Mouse (Mus musculus) liver, embryonic 14.5 days (tissue): ENCODE measurements at regions not wholly inside any gene's neighbourhood (a gene's known extent, or its start where the extent isn't known, plus 50 kb on each side); places are given as distances from the start of the nearest gene placed in this dataset.

Source experiments
- ATAC-seq: fragments of 200-750 bp; cut with Nextera tagmentation; 2 replicates; pipeline ENCODE4 v1.8.0; 2017; ENCODE audit warnings: moderate number of reproducible peaks, mild to moderate bottlenecking, moderate library complexity; ENCODE audit not compliant: insufficient read depth
- DNase-seq, 3 experiments: peaks; one replicate each; pipeline ENCODE4 v3.0.0-alpha.2; 2012 to 2013; ENCODE audit warnings: low read depth in 3 of 3, low spot score in 3 of 3
- H3K27ac ChIP-seq: fragments of 300-500 bp; sonication (generic); 2 replicates; pipeline ENCODE4 v1.5.1; 2014; ENCODE audit warnings: moderate library complexity, mild to moderate bottlenecking, control low read depth, inconsistent platforms
- H3K27me3 ChIP-seq: fragments of 300-500 bp; sonication (generic); 2 replicates; pipeline ENCODE4 v1.6.1; 2014; ENCODE audit warnings: mild to moderate bottlenecking, low read length, moderate library complexity; ENCODE audit not compliant: control insufficient read depth, insufficient read depth
- H3K36me3 ChIP-seq: fragments of 300-500 bp; sonication (generic); replicated peaks from 2 replicates; pipeline ENCODE4 v1.6.1; 2014; ENCODE audit warnings: low read depth; ENCODE audit not compliant: control insufficient read depth, insufficient read depth
- H3K4me1 ChIP-seq, 2 experiments: fragments of 200-500 bp in 1 of 2; fragments of 300-500 bp in 1 of 2; sonication (generic) in 1 of 2; replicated peaks; 2 replicates each; pipeline ENCODE4 v1.6.1; 2012 to 2014; ENCODE audit warnings: antibody characterized with exemption in 1 of 2, inconsistent platforms in 1 of 2, low read length in 1 of 2; ENCODE audit not compliant: control insufficient read depth in 2 of 2, insufficient read depth in 2 of 2
- H3K4me2 ChIP-seq: fragments of 300-500 bp; sonication (generic); 2 replicates; pipeline ENCODE4 v1.6.1; 2014; ENCODE audit warnings: low read depth, mild to moderate bottlenecking, control low read depth, moderate library complexity
- H3K4me3 ChIP-seq, 2 experiments: fragments of 200-500 bp in 1 of 2; fragments of 300-500 bp in 1 of 2; sonication (generic) in 1 of 2; 2 replicates each; pipeline ENCODE4 v1.5.1; 2012 to 2014; ENCODE audit warnings: low read depth in 2 of 2, low read length in 2 of 2, mild to moderate bottlenecking in 2 of 2, control low read depth in 1 of 2, inconsistent platforms in 1 of 2, moderate library complexity in 1 of 2; ENCODE audit not compliant: insufficient read depth in 1 of 2
- H3K9ac ChIP-seq: fragments of 300-500 bp; sonication (generic); replicated peaks from 2 replicates; pipeline ENCODE4 v1.6.1; 2014; ENCODE audit warnings: mild to moderate bottlenecking, control low read depth, moderate library complexity
- H3K9me3 ChIP-seq: fragments of 300-500 bp; sonication (generic); 2 replicates; pipeline ENCODE4 v1.6.1; 2016; ENCODE audit warnings: low read length, mixed read lengths; ENCODE audit not compliant: control insufficient read depth
- CTCF ChIP-seq: IDR thresholded peaks from 2 replicates; pipeline ENCODE4 v1.5.1; 2016; ENCODE audit warnings: antibody characterized with exemption, low read depth, control low read depth
- EP300 ChIP-seq: IDR thresholded peaks from 2 replicates; pipeline ENCODE4 v1.6.1; 2016; ENCODE audit warnings: antibody characterized with exemption, low read depth
- WGBS: fragments of 180-500 bp; shearing (Covaris S2); extraction: QIAGEN DNeasy Blood & Tissue Kit; methylation state at CpG from one replicate; pipeline ENCODE4 v1.1.7; 2014; ENCODE audit not compliant: insufficient replicate concordance; 5-methylcytosine and 5-hydroxymethylcytosine counted together

DNA sequence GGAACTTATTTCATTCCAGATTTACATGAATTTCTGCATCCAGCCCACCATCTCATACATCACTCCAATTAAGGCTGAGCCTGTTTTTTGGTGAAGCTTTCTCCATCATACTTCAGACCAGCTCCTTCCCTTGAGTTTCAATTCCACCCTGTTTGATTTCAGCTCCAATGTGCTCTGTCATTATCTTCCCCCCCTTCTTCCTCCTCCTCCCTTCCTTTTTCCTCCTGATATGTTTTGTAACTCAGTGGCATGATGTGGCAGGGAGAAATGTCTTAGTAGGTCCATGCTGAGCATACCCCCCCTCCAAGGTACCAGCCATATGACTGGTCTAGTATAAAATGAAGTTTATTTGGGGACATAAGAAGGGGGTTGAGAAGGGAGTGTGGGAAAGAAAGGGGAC, 420.8 kb downstream of the Atp23 start:
- DNase-seq: no peak
- ATAC-seq: no peak
- no peaks in the 10 kb centered on the region for H3K36me3 ChIP-seq
- H3K4me1 ChIP-seq: no peaks in the 10 kb centered on the region
- no peak overlapping the region for H3K4me2 ChIP-seq
- H3K9ac ChIP-seq: no peak overlapping the region
- H3K27ac ChIP-seq: no peak overlapping the region
- no peak for TF ChIP-seq CTCF
- no peak for TF ChIP-seq EP300
- no peaks in the 10 kb centered on the region for H3K27me3 ChIP-seq
- H3K9me3 ChIP-seq: no peaks in the 10 kb centered on the region
- H3K4me3 ChIP-seq: no peak overlapping the region

DNA sequence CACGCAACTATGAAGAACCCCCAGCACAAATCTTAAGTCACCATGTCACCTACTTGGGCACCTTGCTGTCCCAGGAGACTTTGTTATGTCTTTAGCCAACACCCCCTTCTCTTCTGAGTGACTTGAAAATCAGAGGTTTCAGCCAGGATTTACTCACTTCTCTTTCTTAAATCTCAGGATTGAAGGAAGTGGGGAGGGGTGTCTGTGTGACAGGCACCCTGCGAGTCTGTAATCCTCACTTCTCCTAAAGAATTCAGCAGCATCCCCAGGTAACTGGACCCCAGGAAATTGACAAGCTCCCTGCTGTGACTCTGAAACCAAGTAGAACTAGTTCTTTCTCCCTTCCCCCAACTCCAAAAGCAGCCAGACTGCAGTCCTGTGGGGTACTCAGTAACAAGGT, 421.4 kb downstream of the Atp23 start:
- H3K36me3 ChIP-seq: no peaks in the 10 kb centered on the region
- H3K27ac ChIP-seq: no peak overlapping the region
- TF ChIP-seq EP300 (no peak), CTCF (no peak)
- no peaks in the 10 kb centered on the region for H3K27me3 ChIP-seq
- no peak overlapping the region for H3K4me3 ChIP-seq
- no peaks in the 10 kb centered on the region for H3K4me1 ChIP-seq
- no peak overlapping the region for H3K9ac ChIP-seq
- H3K4me2 ChIP-seq: no peak overlapping the region
- ATAC-seq (no peak), DNase-seq (no peak)
- WGBS: 20% methylated on average over 2 of the region's 2 CpGs
- no peaks in the 10 kb centered on the region for H3K9me3 ChIP-seq

DNA sequence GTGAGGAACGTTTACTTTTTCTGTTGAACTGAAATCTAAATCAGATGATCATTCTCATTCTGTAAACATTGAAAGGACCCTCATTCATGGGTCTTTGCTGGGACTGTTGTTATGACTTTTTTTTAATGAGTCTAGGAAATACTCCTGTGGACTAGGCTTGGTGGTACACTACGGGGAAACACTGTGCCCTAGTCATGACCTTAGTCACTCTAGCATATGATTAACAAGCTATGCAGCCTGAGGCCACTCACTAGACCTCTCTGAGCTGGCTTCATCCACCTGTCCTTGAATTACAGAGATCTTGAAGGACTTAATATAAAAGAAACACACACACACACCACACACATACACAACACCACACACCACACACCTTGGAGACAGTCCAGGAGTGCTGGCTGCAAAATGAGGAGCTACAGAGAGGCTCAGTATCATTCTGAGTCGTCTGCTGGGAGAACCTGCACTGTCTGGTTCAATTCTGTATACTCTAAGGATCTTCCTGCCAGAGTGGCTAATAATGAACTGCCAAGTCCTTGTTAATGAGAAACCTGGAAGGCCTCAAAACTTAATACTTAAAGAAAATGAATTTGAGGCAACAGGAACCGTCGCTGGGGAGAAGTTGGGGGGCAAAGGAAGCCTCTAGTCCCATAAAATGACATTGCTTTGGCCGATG, 428.0 kb downstream of the Atp23 start:
- no peak for TF ChIP-seq EP300
- WGBS: 50% methylated on average over 6 of the region's 6 CpGs
- no peak for ATAC-seq
- no peak for DNase-seq
- Histone ChIP-seq H3K4me3 (no peak overlapping the region), H3K27me3 (no peaks in the 10 kb centered on the region), H3K27ac (no peak overlapping the region), H3K36me3 (no peaks in the 10 kb centered on the region), H3K4me1 (no peaks in the 10 kb centered on the region), H3K9me3 (no peaks in the 10 kb centered on the region), H3K4me2 (no peak overlapping the region), H3K9ac (no peak overlapping the region)

DNA sequence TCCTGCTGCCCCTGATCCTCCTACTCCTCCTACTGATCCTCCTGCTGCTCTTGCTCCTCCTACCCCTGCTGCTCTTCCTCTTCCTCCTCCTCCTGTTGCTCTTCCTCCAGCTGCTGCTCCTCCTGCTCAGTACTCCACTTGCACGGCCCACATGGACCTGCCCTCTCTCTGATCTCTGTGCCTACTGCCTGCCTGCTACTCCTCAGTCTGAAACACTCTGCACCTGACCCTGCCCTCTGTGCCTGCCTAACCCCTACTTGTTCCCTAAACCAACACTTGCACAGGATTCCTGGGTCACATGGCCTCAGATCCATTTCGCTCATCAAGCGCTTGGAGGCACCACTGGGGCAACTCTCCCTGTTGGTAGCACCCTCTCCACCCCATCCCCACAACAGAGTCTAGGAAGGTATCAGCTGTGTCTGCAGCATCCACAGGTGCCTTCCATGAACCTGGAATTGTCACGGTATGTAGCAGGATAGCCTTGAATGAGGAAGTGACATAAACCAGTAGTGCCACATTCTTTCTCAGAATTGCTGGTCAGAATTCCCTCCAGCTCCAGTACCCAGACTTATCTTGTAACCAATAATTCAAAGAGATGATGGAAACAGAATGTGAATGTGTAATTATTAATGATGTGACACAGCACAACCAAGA, 430.2 kb downstream of the Atp23 start:
- Histone ChIP-seq H3K27me3 (no peaks in the 10 kb centered on the region), H3K36me3 (no peaks in the 10 kb centered on the region), H3K9ac (no peak overlapping the region), H3K27ac (no peak overlapping the region), H3K4me3 (no peak overlapping the region), H3K9me3 (no peaks in the 10 kb centered on the region), H3K4me1 (no peaks in the 10 kb centered on the region), H3K4me2 (no peak overlapping the region)
- TF ChIP-seq CTCF (no peak), EP300 (no peak)
- ATAC-seq: no peak
- DNase-seq: no peak
- WGBS: 59% methylated on average over 4 of the region's 4 CpGs

DNA sequence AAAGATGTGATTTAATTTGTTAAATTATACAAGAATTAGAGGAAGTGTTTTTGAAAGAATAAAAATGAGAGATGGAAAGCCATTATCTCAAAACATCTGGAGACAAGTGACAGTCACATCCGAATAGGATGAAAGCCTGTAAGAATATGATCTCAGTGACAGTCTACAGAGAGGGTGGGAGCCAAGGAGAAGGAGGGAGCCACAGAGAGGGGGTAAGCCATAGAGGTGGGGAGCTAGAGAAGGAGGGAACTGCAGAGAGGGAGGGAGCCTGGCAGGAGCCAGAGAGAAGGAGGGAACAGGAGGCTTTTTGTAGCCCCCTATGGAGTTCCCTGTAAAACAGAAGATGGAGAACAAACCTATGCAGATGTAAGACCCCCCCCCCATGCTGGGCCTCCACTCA, 438.4 kb downstream of the Atp23 start:
- Histone ChIP-seq H3K4me1 (no peaks in the 10 kb centered on the region), H3K4me2 (no peak overlapping the region), H3K27ac (no peak overlapping the region), H3K36me3 (no peaks in the 10 kb centered on the region), H3K27me3 (no peaks in the 10 kb centered on the region), H3K9ac (no peak overlapping the region), H3K9me3 (no peaks in the 10 kb centered on the region), H3K4me3 (no peak overlapping the region)
- ATAC-seq (no peak), DNase-seq (no peak)
- TF ChIP-seq CTCF (no peak), EP300 (no peak)
- WGBS: 45% methylated on average over 1 of the region's 1 CpGs
